Mouse (Mus musculus) midbrain, embryonic 16.5 days (tissue): ENCODE measurements at regions not wholly inside any gene's neighbourhood (a gene's known extent, or its start where the extent isn't known, plus 50 kb on each side); places are given as distances from the start of the nearest gene placed in this dataset.

Experiments used
- ATAC-seq: fragments of 200-750 bp; cut with Nextera tagmentation; 2 replicates; pipeline ENCODE4 v1.8.0; 2017; ENCODE audit warnings: moderate TSS enrichment
- H3K27ac ChIP-seq: fragments of 300-500 bp; sonication (generic); 2 replicates; pipeline ENCODE4 v1.5.1; 2014; ENCODE audit warnings: mild to moderate bottlenecking, low read length, mixed read lengths
- H3K27me3 ChIP-seq: fragments of 300-500 bp; sonication (generic); 2 replicates; pipeline ENCODE4 v1.6.1; 2014; ENCODE audit warnings: low read depth, low read length, mixed read lengths; ENCODE audit not compliant: control insufficient read depth, insufficient read depth
- H3K36me3 ChIP-seq: fragments of 300-500 bp; sonication (generic); 2 replicates; pipeline ENCODE4 v1.6.1; 2014; ENCODE audit warnings: mild to moderate bottlenecking, low read length, moderate library complexity, mixed read lengths; ENCODE audit not compliant: control insufficient read depth, insufficient read depth
- H3K4me1 ChIP-seq: fragments of 300-500 bp; sonication (generic); 2 replicates; pipeline ENCODE4 v1.6.1; 2014; ENCODE audit warnings: mild to moderate bottlenecking, low read length, mixed read lengths; ENCODE audit not compliant: control insufficient read depth, insufficient read depth
- H3K4me2 ChIP-seq: fragments of 300-500 bp; sonication (generic); 2 replicates; pipeline ENCODE4 v1.6.1; 2014; ENCODE audit warnings: mild to moderate bottlenecking, low read length, mixed read lengths
- H3K4me3 ChIP-seq: fragments of 300-500 bp; sonication (generic); 2 replicates; pipeline ENCODE4 v1.5.1; 2014; ENCODE audit warnings: low read depth, mild to moderate bottlenecking, low read length, moderate library complexity, mixed read lengths
- H3K9ac ChIP-seq: fragments of 300-500 bp; sonication (generic); 2 replicates; pipeline ENCODE4 v1.6.1; 2014; ENCODE audit warnings: low read depth, low read length, mixed read lengths
- H3K9me3 ChIP-seq: fragments of 300-500 bp; sonication (generic); replicated peaks from 2 replicates; pipeline ENCODE4 v1.6.1; 2014; ENCODE audit warnings: mild to moderate bottlenecking, low read length, mixed read lengths; ENCODE audit not compliant: control insufficient read depth, poor library complexity, severe bottlenecking
- WGBS: fragments of 180-500 bp; shearing (Covaris S2); extraction: QIAGEN DNeasy Blood & Tissue Kit; methylation state at CpG from one replicate; pipeline ENCODE4 v1.1.7; 2014; 5-methylcytosine and 5-hydroxymethylcytosine counted together

DNA sequence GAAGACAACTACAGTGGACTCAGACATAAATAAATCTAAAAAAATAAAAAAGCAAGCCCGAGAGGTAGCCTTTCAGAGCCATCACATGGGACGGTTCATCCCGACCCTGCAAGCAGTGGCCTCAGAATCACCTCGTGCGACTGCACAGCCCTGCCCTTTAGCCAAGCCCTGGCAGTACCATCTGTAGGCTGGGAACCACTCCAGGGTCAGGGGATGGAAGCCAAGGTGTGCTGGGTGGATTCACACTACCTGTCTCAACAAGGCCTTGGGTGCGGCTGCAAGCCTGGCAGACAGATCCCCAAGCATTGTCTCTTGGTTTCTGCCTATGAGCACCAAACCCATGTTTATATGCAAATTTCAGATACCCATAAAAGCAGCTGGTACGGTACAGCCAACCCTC, 115.3 kb upstream of the A530016L24Rik start:
- Histone ChIP-seq H3K27ac (no peak overlapping the region), H3K27me3 (no peaks in the 10 kb centered on the region), H3K4me3 (no peak overlapping the region), H3K9me3 (no peaks in the 10 kb centered on the region), H3K4me1 (peaks cover 7% of the 10 kb centered on the region; the same call in 1 of the 2 replicates), H3K36me3 (no peaks in the 10 kb centered on the region), H3K4me2 (no peak overlapping the region), H3K9ac (no peak overlapping the region)
- 93% methylated on average over 7 of the region's 7 CpGs for WGBS
- no peak for ATAC-seq

DNA sequence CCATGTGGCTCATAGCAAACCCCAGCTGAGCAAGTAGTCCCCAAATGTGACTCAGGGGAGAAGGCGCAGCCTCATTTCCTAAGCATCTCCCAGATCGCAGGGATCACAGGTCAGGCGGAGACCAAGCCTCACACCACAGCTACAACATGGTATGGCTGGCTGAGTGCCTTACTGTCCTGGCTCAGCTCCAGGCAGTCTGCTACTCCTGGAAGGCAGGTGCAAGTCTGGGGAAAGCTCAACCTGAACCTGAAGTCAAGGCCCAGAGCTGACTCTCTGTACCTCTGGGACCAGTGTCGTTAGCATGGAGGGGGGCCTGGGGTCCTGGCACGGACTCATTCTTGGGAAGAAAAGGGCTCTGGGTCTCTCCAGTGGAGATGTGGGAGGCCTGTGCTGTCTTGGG, 113.0 kb upstream of the A530016L24Rik start:
- 81% methylated on average over 5 of the region's 5 CpGs for WGBS
- H3K27ac ChIP-seq: no peak overlapping the region
- H3K9ac ChIP-seq: no peak overlapping the region
- no peak for ATAC-seq
- peaks cover 11% of the 10 kb centered on the region; the same call in 1 of the 2 replicates for H3K4me1 ChIP-seq
- no peaks in the 10 kb centered on the region for H3K9me3 ChIP-seq
- H3K27me3 ChIP-seq: no peaks in the 10 kb centered on the region
- no peak overlapping the region for H3K4me3 ChIP-seq
- H3K4me2 ChIP-seq: no peak overlapping the region
- no peaks in the 10 kb centered on the region for H3K36me3 ChIP-seq

DNA sequence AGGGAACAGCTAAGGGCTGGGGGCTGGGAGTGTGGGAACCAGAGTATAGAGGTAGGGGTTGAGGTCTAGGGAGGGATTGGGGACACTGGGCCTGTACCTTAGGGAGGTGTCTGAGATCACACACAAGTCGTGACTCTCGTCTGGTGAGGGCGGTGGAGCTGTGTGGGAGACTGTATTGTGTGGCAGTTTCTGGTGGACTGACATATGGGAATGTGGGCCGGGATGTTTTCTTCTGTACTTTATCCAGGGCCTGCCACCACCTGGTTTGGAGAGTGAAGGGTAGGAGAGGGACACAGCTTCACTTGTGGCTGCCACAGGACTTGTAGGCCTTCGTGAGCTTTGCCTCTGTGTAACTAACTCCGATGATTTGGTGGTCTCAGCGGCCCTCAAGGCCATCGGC, 112.5 kb upstream of the A530016L24Rik start:
- Histone ChIP-seq H3K4me3 (no peak overlapping the region), H3K4me1 (peaks cover 11% of the 10 kb centered on the region; the same call in 1 of the 2 replicates), H3K27ac (no peak overlapping the region), H3K9me3 (no peaks in the 10 kb centered on the region), H3K27me3 (no peaks in the 10 kb centered on the region), H3K36me3 (no peaks in the 10 kb centered on the region), H3K9ac (no peak overlapping the region), H3K4me2 (no peak overlapping the region)
- no peak for ATAC-seq
- WGBS: 88% methylated on average over 8 of the region's 8 CpGs

GRCm38 (mm10) chr12:112378482-112379243, 110.6 kb upstream of the A530016L24Rik start:
- 0 out of 2 replicates have a peak, but pooled peaks have one; percentile 15 for ATAC-seq
- Histone ChIP-seq H3K36me3 (no peaks in the 10 kb centered on the region), H3K4me1 (peaks cover 8% of the 10 kb centered on the region; the same call in 1 of the 2 replicates), H3K9me3 (no peaks in the 10 kb centered on the region), H3K27ac (no peak overlapping the region; the same call in 1 of the 2 replicates), H3K9ac (no peak overlapping the region), H3K4me2 (no peak overlapping the region), H3K27me3 (no peaks in the 10 kb centered on the region), H3K4me3 (no peak overlapping the region)
- 54% methylated on average over 13 of the region's 13 CpGs for WGBS

- ATAC-seq: no peak
- Histone ChIP-seq H3K9me3 (no peaks in the 10 kb centered on the region), H3K27ac (no peak overlapping the region), H3K27me3 (peaks cover 8% of the 10 kb centered on the region), H3K4me1 (no peaks in the 10 kb centered on the region; the same call in 1 of the 2 replicates), H3K9ac (no peak overlapping the region), H3K4me3 (no peak overlapping the region), H3K36me3 (no peaks in the 10 kb centered on the region), H3K4me2 (no peak overlapping the region)
- WGBS: 59% methylated on average over 9 of the region's 9 CpGs
These were observed 101.4 kb upstream of the A530016L24Rik start for GRCm38 (mm10) chr12:112387836-112388235.

DNA sequence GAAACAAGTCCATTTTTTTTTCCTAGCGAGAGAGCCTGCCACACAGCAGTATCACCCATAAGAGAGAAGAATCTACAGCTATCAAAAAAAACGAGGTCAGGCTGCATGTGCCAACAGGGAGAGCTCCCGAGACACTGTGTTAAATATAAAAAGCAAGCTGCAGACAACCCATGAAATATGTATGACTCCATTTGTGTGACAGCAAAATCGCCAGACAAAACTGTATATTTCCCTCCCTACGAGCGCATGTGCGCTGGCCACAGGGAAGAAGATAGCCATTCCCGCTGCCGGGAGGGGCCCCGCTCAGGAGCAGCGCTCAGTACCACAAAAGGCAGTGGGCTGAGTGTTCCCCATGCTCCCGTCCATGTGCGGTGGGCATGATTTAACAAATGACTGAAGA, 93.3 kb upstream of the A530016L24Rik start:
- Histone ChIP-seq H3K27ac (peak overlapping the region; percentile 66), H3K4me2 (peak overlapping the region; percentile 37), H3K9me3 (no peaks in the 10 kb centered on the region), H3K4me3 (no peak overlapping the region; the same call in 1 of the 2 replicates), H3K4me1 (peaks cover 13% of the 10 kb centered on the region), H3K36me3 (no peaks in the 10 kb centered on the region), H3K27me3 (peaks cover 4% of the 10 kb centered on the region; the same call in 1 of the 2 replicates), H3K9ac (0 out of 2 replicates have a peak overlapping the region, but pooled peaks have one; percentile 35)
- peak; percentile 63 for ATAC-seq
- WGBS: 36% methylated on average over 13 of the region's 13 CpGs

DNA sequence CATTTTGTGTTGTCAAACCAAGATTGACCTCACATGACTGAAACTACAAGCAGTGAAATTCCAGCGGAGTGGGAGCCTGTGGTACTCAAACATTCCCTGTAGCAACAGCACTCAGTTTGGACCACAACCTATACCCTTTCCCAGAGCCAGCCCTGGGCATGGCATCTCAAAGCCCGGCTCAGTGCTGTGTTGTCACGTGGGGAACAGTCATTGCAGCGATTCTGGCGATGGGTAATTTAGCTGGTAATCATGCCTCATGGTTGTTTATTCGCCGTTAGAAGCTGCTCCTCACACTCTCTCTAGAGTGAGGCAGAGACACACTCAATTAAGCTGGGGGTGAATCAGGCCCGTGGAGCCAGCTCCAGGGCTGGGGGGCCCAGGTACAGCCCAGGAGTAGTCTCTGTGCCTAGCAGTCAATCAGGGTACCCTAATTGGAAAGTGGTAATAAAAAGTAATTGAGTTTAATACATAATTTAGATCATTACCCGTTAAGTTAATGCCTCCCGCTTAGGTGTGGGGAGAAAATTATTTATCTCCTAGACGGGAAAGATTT, 85.5 kb upstream of the A530016L24Rik start:
- Histone ChIP-seq H3K27me3 (no peaks in the 10 kb centered on the region), H3K36me3 (no peaks in the 10 kb centered on the region), H3K27ac (no peak overlapping the region), H3K9me3 (no peaks in the 10 kb centered on the region), H3K4me1 (no peaks in the 10 kb centered on the region; the same call in 1 of the 2 replicates), H3K4me2 (no peak overlapping the region), H3K4me3 (no peak overlapping the region), H3K9ac (no peak overlapping the region)
- WGBS: 70% methylated on average over 11 of the region's 11 CpGs
- no peak for ATAC-seq

- H3K27me3 ChIP-seq: no peaks in the 10 kb centered on the region
- ATAC-seq: no peak
- 71% methylated on average over 12 of the region's 12 CpGs for WGBS
- no peak overlapping the region for H3K9ac ChIP-seq
- no peak overlapping the region for H3K27ac ChIP-seq
- no peaks in the 10 kb centered on the region; the same call in 1 of the 2 replicates for H3K4me1 ChIP-seq
- H3K9me3 ChIP-seq: no peaks in the 10 kb centered on the region
- no peak overlapping the region for H3K4me3 ChIP-seq
- no peak overlapping the region for H3K4me2 ChIP-seq
- no peaks in the 10 kb centered on the region for H3K36me3 ChIP-seq
These were observed 84.9 kb upstream of the A530016L24Rik start for GRCm38 (mm10) chr12:112404338-112404737.

DNA sequence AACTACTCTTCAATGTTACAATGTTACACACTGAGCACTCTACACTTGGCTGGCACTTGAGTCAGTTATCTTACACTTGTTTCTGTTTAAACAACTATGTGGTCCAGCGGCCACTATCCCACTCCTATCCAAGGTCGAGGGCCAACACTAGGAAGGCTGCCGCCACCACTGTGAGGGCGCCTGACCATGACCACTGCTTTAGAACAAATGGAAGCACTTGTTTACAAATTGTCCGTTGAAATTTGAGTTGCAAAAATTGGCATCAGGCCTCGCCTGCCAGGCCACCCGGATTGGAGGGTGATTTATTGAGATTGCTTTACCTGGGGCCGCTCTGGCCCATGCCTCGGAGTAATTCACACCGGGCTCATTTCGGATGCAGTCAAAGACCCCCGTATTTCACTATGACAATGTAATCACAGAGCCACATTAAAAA, 83.5 kb upstream of the A530016L24Rik start:
- Histone ChIP-seq H3K27ac (no peak overlapping the region), H3K27me3 (no peaks in the 10 kb centered on the region), H3K4me1 (peaks cover 8% of the 10 kb centered on the region), H3K9ac (no peak overlapping the region), H3K4me2 (no peak overlapping the region), H3K4me3 (no peak overlapping the region), H3K36me3 (no peaks in the 10 kb centered on the region), H3K9me3 (no peaks in the 10 kb centered on the region)
- no peak for ATAC-seq
- WGBS: 86% methylated on average over 12 of the region's 12 CpGs
